Mouse (Mus musculus) frontal cortex, adult (tissue): Measurements from ENCODE around the gene Syce2.
"Not testable (repeated sequence)": the region's sequence is repeated elsewhere in the genome, so short reads cannot be mapped to it uniquely, and the experiment has no call there.

Source experiments
- ATAC-seq: cut with Nextera tagmentation; 2 replicates; pipeline ENCODE4 v1.9.2; 2017; ENCODE audit warnings: mild to moderate bottlenecking, moderate library complexity, mixed read lengths; ENCODE audit not compliant: low TSS enrichment

Syce2 gene

DNA sequence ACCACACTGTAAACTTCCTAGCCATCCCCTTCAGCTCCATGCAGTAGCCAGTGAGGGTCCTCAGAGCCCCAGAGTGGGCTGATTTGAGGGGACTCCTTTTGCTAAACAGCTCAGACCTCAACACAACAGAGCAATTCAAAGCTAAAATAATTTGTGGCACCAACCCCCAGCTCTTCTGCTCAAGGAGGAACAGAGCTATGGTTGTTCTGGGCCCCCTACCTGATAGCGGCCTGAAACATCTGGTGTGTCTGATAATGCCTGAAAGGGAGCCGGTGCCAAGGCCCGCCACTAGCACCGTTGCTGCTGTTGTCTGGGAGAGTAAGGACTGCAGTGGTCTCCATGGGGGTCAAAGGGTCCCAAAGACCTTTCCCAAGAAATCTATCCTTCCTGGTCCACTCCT lies 29.2 kb downstream of the Syce2 start:
- ATAC-seq = no peak

GRCm38 (mm10) chr8:84901752-84902151 lies 29.8 kb downstream of the Syce2 start, which contains the start of gene Klf1:
Klf1 (plus strand) TSS chr8:84901928.
- ATAC-seq = no peak

GRCm38 (mm10) chr8:84902367-84902919 lies 30.5 kb downstream of the Syce2 start:
- ATAC-seq = no peak

DNA sequence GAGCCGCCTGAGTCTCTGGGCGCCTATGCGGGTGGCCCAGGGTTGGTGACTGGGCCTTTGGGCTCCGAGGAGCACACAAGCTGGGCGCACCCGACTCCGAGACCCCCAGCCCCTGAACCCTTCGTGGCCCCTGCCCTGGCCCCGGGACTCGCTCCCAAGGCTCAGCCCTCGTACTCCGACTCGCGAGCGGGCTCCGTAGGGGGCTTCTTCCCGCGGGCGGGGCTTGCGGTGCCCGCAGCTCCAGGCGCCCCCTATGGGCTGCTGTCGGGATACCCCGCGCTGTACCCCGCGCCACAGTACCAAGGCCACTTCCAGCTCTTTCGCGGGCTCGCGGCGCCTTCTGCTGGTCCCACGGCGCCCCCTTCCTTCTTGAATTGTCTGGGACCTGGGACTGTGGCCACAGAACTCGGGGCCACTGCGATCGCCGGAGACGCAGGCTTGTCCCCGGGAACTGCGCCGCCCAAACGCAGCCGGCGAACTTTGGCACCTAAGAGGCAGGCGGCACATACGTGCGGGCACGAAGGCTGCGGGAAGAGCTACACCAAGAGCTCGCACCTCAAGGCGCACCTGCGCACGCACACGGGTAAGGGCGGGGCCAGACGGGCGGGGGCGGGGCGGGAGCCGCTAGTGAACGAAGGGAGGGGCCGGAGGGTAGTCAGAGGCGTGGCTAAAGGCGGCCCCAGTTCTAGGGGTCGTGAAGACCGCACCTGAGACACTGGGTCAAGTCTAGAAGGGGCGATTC lies 31.2 kb downstream of the Syce2 start:
- peak; percentile 90 for ATAC-seq

- no peak for ATAC-seq
Measured at GRCm38 (mm10) chr8:84904351-84904750, 32.4 kb downstream of the Syce2 start.

- no peak for ATAC-seq
Measured at GRCm38 (mm10) chr8:84907037-84907436, 35.1 kb downstream of the Syce2 start.

GRCm38 (mm10) chr8:84907493-84907892 lies 35.6 kb downstream of the Syce2 start:
- ATAC-seq = no peak

- ATAC-seq = not testable (repeated sequence)
Measured at GRCm38 (mm10) chr8:84907979-84908378, 36.1 kb downstream of the Syce2 start.

- peak; percentile 64 for ATAC-seq
Measured at GRCm38 (mm10) chr8:84908421-84909161, 36.7 kb downstream of the Syce2 start, which contains the start of gene Dnase2a. Dnase2a (plus strand) TSS chr8:84908560.

GRCm38 (mm10) chr8:84909162-84909767 lies 37.4 kb downstream of the Syce2 start:
- ATAC-seq = 0 out of 2 replicates have a peak, but pooled peaks have one; percentile 1

DNA sequence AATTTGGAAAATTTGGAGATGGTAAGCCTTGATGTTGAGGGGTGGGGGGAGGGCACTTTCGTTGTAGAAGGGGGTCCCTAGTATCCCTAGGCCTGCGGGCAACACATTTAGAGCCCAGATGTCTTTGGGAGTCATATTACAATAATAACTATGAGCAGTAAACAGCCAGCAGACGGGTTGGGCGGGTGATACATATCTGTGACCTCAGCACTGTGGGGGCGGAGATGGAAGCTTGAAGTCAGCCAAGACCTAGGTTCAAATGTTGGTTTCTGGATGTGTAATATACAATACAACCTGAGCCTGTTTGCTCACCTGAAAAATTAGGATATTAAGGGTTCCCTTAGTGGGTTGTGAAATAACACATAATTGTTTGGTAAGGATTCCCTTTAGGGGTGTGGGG lies 38.0 kb downstream of the Syce2 start:
- no peak for ATAC-seq

GRCm38 (mm10) chr8:84910551-84910950 lies 38.6 kb downstream of the Syce2 start:
- no peak for ATAC-seq

DNA sequence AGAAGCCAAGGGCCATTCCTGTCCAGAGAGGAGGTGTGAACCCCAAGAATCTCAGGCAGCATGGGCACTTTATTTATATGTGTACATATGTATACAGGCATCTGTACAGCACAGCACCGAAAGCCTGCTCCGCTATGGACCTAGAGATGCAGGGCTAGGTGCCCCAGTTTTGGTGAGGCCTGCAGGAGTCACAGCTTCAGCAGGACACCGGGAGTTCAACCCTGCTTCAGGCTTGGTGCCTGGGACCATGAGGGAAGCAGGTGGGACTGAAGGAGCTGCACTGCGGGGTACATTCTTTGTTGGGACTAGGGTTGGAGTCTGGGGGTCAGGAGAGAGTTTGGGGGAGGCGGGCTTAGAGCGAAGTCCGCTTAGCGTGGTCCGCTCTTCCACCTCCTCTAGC lies 39.9 kb downstream of the Syce2 start:
- no peak for ATAC-seq

DNA sequence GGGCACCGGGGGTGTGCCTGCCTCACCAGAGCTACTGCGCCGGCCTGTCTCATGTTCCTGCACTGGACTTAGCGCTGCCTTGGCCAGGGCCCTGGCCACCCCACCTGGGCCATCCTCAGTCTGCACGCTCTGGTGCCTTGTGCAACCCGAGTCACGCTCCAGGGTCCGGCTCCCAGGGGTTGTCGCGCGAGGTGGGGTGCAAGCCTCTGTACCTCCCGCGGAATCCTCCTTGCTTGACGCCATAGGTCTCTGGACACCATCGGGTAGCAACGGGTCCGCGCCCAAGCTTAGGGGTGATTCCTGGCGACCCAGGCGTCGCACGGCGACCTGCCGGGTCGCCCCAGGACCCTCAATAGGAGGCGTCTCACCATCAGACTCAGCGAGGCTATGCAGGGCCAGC lies 40.5 kb downstream of the Syce2 start:
- ATAC-seq = no peak

- peak; percentile 14; the same call in 1 of the 2 replicates for ATAC-seq
Measured at GRCm38 (mm10) chr8:84912895-84913501, 41.1 kb downstream of the Syce2 start.

GRCm38 (mm10) chr8:84913502-84913900 lies 41.6 kb downstream of the Syce2 start:
- no peak for ATAC-seq

DNA sequence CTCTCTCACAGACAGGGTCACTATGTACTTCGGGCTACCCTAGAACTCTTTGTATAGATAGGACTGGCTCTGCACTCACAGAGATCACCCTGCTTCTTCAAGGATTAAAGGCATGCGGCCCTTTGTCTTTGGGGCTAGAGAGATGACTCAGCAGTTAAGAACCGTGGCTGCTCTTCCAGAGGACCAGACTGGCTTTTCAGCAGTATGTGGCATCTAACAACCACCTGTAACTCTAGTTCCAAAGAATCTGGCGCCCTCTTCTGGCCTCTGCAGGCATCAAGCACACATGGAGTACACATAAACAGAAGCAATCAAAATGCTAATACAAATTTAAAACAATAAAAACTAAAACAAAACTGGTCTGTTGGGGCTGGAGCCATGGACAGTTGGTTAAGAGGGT lies 42.0 kb downstream of the Syce2 start:
- no peak for ATAC-seq

GRCm38 (mm10) chr8:84915269-84915668 lies 43.4 kb downstream of the Syce2 start:
- ATAC-seq = no peak

- ATAC-seq = no peak
Measured at GRCm38 (mm10) chr8:84917781-84918180, 45.9 kb downstream of the Syce2 start.

GRCm38 (mm10) chr8:84918646-84919045 lies 46.7 kb downstream of the Syce2 start:
- no peak for ATAC-seq

DNA sequence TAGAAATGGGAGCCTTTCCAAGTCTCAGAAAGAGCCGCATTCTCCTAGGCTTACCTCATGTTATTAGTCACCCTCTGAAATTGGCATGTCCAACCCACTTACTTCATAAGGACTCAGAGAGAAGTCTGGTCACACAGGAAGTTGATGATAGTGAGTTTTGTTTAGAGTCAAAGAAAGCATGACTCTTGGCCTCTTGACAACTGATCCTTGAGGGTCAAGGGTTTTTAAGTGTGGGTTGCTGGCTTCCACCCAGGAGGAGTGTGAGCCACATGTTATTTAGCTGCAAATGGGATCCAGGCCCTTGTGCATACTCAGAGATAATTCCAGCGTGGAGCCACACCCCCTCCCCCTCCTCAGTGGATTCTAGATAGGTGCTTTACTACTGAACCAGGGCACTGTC lies 49.7 kb downstream of the Syce2 start:
- no peak for ATAC-seq

DNA sequence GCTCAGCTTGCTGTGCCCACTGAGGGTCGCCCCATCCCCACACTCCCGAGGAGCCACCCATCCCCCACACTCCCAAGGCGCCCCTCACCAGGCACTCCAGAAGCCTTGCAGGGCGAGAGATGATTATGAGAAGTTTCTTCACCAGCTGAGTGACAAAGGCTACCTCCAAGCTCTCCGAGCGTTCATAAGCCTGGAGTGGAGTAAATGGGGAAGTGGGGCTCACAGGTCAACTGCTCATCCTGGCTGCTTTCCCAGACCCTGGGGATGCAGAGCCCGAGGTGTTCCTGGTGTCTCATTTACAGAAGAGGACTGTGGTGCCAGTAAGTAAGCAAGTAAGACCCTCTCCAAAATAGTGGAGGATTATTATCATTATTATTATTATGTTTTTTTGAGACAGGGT lies 53.6 kb downstream of the Syce2 start:
- no peak for ATAC-seq
